Mouse (Mus musculus) right cerebral cortex, postnatal 36 days (tissue): ENCODE data around the gene Akap2.
A peak's percentile ranks its signal among the peaks of the same experiment; 100 is the strongest.

Source experiments
- DNase-seq, 2 experiments: peaks; one replicate each; pipeline ENCODE4 v3.0.0; 2022; ENCODE audit warnings: low spot score in 2 of 2, mixed read lengths in 1 of 2

The Akap2 gene

GRCm38 (mm10) chr4:57701576-57701975, 15.9 kb upstream of the Akap2 start:
- no peak for DNase-seq

- no peak for DNase-seq
Measured at GRCm38 (mm10) chr4:57703574-57704470, 13.6 kb upstream of the Akap2 start.

GRCm38 (mm10) chr4:57704575-57704974, 12.9 kb upstream of the Akap2 start:
- DNase-seq = no peak

- no peak for DNase-seq
Measured at GRCm38 (mm10) chr4:57715849-57716248, 1.6 kb upstream of the Akap2 start.

- DNase-seq = no peak
Measured at GRCm38 (mm10) chr4:57716735-57717134, 722 bp upstream of the Akap2 start.

- DNase-seq = no peak
Measured at GRCm38 (mm10) chr4:57719370-57719769, 1.9 kb downstream of the Akap2 start.

- DNase-seq = no peak
Measured at GRCm38 (mm10) chr4:57720869-57721361, 3.5 kb downstream of the Akap2 start.

GRCm38 (mm10) chr4:57722296-57722695, 4.8 kb downstream of the Akap2 start:
- DNase-seq = no peak

GRCm38 (mm10) chr4:57723659-57724058, 6.2 kb downstream of the Akap2 start:
- DNase-seq = no peak

- no peak for DNase-seq
Measured at GRCm38 (mm10) chr4:57725569-57725968, 8.1 kb downstream of the Akap2 start.

- DNase-seq = no peak
Measured at GRCm38 (mm10) chr4:57728611-57729183, 11.2 kb downstream of the Akap2 start.

- DNase-seq = no peak
Measured at GRCm38 (mm10) chr4:57730047-57730446, 12.6 kb downstream of the Akap2 start.

- DNase-seq = no peak
Measured at GRCm38 (mm10) chr4:57730801-57731598, 13.5 kb downstream of the Akap2 start.

- no peak for DNase-seq
Measured at GRCm38 (mm10) chr4:57732351-57732750, 14.9 kb downstream of the Akap2 start.

GRCm38 (mm10) chr4:57733445-57733844, 16.0 kb downstream of the Akap2 start:
- DNase-seq = peak in 1 of 2 experiments; percentile 26

GRCm38 (mm10) chr4:57735426-57735825, 18.0 kb downstream of the Akap2 start:
- no peak for DNase-seq

GRCm38 (mm10) chr4:57738856-57739552, 21.5 kb downstream of the Akap2 start:
- no peak for DNase-seq

- no peak for DNase-seq
Measured at GRCm38 (mm10) chr4:57743325-57743929, 26.0 kb downstream of the Akap2 start.

- DNase-seq = no peak
Measured at GRCm38 (mm10) chr4:57750651-57751050, 33.2 kb downstream of the Akap2 start.

- DNase-seq = no peak
Measured at GRCm38 (mm10) chr4:57751054-57751453, 33.6 kb downstream of the Akap2 start.

- no peak for DNase-seq
Measured at GRCm38 (mm10) chr4:57751566-57751965, 34.1 kb downstream of the Akap2 start.
